19 mouse cellular contexts compared by ENCODE assay signal in genomic region chr1:61820213-61820612, GRCm38 (mm10).
"Had no signal": no experiment of that assay in that cellular context is flagged by ENCODE, and none has a peak within 500 bp of the region (broad histone marks: within the 10 kb centered on the region; RNA-seq: fewer than 3 reads in every experiment).

No protein-coding gene starts in this region.

- H3K36me3 ChIP-seq: kidney, embryonic 15.5 days; limb, embryonic 12.5 days; limb, embryonic 15.5 days; midbrain, embryonic 10.5 days; midbrain, embryonic 13.5 days had no signal

- H3K4me3 ChIP-seq: kidney, embryonic 15.5 days; limb, embryonic 12.5 days; limb, embryonic 15.5 days; midbrain, embryonic 10.5 days; midbrain, embryonic 13.5 days had no signal

- H3K27ac ChIP-seq: kidney, embryonic 15.5 days; limb, embryonic 12.5 days; limb, embryonic 15.5 days; liver, embryonic 14.5 days; midbrain, embryonic 10.5 days; midbrain, embryonic 13.5 days had no signal

- H3K9ac ChIP-seq: kidney, embryonic 15.5 days; limb, embryonic 12.5 days; limb, embryonic 15.5 days; liver, embryonic 14.5 days; liver, postnatal 0 days; lung, embryonic 14.5 days; midbrain, embryonic 13.5 days had no signal

- DNase-seq: kidney, adult 11 months; kidney, adult 8-10 months; kidney, postnatal 10 days; kidney, postnatal 36 days; left cerebral cortex, postnatal 4 days; liver, postnatal 0 days; lung, embryonic 14.5 days; lung, postnatal 14 days; lung, postnatal 4 days; thymus, adult 2 months; thymus, postnatal 14 days; thymus, postnatal 4 days had no signal

- H3K4me1 ChIP-seq: kidney, embryonic 15.5 days; limb, embryonic 12.5 days; limb, embryonic 15.5 days; midbrain, embryonic 10.5 days; midbrain, embryonic 13.5 days had no signal

- ATAC-seq: liver, postnatal 0 days; midbrain, embryonic 13.5 days had no signal

- H3K4me2 ChIP-seq: kidney, embryonic 15.5 days; limb, embryonic 12.5 days; limb, embryonic 15.5 days; liver, embryonic 11.5 days; lung, embryonic 14.5 days; midbrain, embryonic 13.5 days had no signal

- H3K27me3 ChIP-seq: kidney, embryonic 15.5 days; limb, embryonic 12.5 days; limb, embryonic 15.5 days; midbrain, embryonic 13.5 days had no signal

- H3K9me3 ChIP-seq: kidney, embryonic 15.5 days; limb, embryonic 12.5 days; limb, embryonic 15.5 days; midbrain, embryonic 10.5 days; midbrain, embryonic 13.5 days had no signal
